Mouse (Mus musculus): Measurements from ENCODE around the gene Myo18b. TPM values are rescaled to one million over a fixed set of nuclear protein-coding genes. Genes with fewer than 3 reads are reported as not detected.

Gene Myo18b
- polyA plus RNA-seq, 1 experiment = 1.8 TPM

DNA sequence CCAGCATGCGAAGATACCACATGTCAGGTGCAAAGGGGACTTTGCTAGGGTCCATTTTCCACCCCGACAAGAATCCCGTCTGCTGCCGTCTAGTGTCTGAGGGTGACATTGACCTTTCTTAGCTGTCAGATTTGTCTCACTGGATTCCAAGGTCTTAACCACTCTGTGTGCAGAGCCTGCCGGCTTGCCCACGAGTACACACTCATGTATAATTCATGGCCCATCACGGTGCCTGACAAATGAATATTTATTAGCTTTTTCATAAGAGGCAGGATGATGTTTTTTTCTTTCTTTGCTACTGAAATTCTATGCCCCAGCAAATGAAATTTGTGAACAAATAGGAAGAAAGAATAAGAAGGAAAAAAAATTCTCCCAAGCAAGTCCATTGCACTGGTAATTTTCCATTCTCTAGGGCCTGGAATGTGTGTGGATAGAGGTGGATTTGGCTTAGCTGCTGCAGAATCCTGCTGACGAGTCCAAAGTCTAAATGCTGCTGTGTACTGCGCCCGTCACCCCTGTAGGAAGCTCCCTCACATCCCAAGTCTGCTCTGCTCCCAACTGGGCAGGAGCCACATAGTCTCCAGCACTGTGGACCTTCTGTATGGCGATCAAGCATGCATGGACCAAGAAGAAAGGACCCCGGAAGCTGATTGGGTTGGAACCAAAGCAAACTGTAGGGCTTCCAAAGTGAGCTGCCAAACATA, 70.9 kb downstream of the Myo18b start:
- Histone ChIP-seq H3K27ac (ENCODE audit: insufficient read depth, low read length) (no peak overlapping the region), H3K4me3 (ENCODE audit: insufficient read depth, low read length) (no peak overlapping the region), H3K4me1 (ENCODE audit: control insufficient read depth, insufficient read depth, low read length) (peaks cover 4% of the 10 kb centered on the region; the same call in 1 of the 2 replicates)
- TF ChIP-seq POLR2A (IDR thresholded peaks at IDR 0.05; ENCODE audit: extremely low read depth, insufficient read depth, low read length) = no peak
- TF ChIP-seq CTCF (IDR thresholded peaks at IDR 0.05; ENCODE audit: extremely low read depth, insufficient read depth, low read length) = no peak

DNA sequence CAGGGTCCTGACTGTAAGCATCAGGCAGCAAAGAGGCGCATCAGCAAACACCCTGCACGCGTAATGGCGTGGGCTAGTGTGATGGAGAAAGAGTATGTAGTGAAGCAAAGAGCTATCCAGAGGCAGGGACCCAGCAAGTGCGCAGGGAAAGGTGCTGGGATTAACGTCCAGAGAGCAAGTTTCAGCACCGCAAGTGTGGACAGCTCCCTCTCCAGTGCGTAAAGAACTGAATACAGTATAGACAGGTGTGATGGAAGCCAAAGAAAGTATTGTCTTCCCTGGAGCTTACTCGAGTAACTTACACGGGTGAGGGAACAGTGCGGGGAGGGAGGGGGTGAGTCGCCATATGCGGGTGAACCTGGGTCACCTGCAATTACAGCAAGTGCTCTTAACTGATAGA, 71.8 kb downstream of the Myo18b start:
- H3K4me3 ChIP-seq (ENCODE audit: insufficient read depth, low read length) = no peak overlapping the region
- peaks cover 6% of the 10 kb centered on the region; the same call in 1 of the 2 replicates for H3K4me1 ChIP-seq (ENCODE audit: control insufficient read depth, insufficient read depth, low read length)
- no peak overlapping the region for H3K27ac ChIP-seq (ENCODE audit: insufficient read depth, low read length)
- no peak for TF ChIP-seq CTCF (IDR thresholded peaks at IDR 0.05; ENCODE audit: extremely low read depth, insufficient read depth, low read length)
- no peak for TF ChIP-seq POLR2A (IDR thresholded peaks at IDR 0.05; ENCODE audit: extremely low read depth, insufficient read depth, low read length)

DNA sequence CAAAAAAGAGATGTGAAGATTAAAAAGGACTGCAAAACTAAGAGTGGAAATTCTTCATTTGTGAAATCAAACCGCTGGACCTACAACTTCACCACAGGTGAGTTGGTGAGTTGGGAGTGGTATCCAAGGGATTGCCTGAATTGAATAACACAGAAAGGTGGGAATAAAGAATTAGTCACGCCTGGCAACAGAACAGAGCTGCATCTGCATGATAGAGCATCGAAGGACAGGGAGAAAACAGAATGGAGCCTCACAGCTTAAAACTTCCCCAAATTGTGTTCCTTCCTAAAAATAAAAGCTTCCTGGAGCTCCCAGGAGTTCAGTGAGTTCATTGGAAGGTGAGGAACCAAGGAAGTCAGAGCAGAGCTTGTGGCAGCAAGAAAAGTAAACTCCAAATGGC, 73.7 kb downstream of the Myo18b start:
- H3K27ac ChIP-seq (ENCODE audit: insufficient read depth, low read length) = no peak overlapping the region
- H3K4me3 ChIP-seq (ENCODE audit: insufficient read depth, low read length) = no peak overlapping the region
- TF ChIP-seq CTCF (IDR thresholded peaks at IDR 0.05; ENCODE audit: extremely low read depth, insufficient read depth, low read length) (no peak), POLR2A (IDR thresholded peaks at IDR 0.05; ENCODE audit: extremely low read depth, insufficient read depth, low read length) (no peak)
- peaks cover 6% of the 10 kb centered on the region; the same call in 1 of the 2 replicates for H3K4me1 ChIP-seq (ENCODE audit: control insufficient read depth, insufficient read depth, low read length)

DNA sequence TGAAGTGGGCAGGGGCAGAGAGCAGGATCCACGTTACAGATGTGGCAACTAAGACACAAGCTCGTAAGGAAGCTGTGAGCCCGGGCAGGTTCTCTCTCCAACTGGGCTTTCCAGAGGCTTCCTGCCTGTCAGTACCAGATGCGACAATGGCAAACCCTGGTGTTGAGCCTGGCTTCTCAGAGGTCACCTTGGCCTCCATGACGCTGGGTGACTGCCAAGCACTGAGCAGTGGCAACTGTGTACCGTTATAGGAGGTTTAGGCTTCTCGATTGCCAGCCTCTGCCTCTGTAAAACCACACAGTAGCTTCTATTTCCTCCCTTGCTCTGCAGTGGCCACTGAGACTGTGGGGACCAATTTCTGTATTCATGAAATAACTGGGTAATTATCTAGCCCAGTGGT, 81.1 kb downstream of the Myo18b start:
- no peak overlapping the region for H3K4me3 ChIP-seq (ENCODE audit: insufficient read depth, low read length)
- no peak for TF ChIP-seq POLR2A (IDR thresholded peaks at IDR 0.05; ENCODE audit: extremely low read depth, insufficient read depth, low read length)
- no peak for TF ChIP-seq CTCF (IDR thresholded peaks at IDR 0.05; ENCODE audit: extremely low read depth, insufficient read depth, low read length)
- 0 out of 2 replicates have a peak, but pooled peaks cover 2% of the 10 kb centered on the region for H3K4me1 ChIP-seq (ENCODE audit: control insufficient read depth, insufficient read depth, low read length)
- no peak overlapping the region for H3K27ac ChIP-seq (ENCODE audit: insufficient read depth, low read length)

DNA sequence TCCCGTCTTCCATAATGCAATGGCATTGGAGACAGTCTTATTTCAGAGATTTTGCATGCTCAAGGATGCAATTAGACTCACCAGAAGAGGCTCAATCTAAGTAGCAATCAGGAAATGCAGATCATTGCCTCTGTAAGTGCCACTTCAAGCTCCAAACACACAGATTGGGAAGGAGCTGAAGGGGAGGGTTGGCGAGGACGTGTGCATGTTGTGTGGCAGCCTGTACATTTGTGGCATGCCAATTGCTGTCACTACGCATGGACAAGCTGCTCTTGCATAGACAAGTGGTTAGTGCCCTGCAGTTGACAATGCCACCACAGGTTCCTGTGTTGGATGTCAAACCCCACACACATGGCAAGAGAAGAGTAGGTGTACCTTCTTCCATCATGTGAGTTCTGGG, 88.5 kb downstream of the Myo18b start:
- no peak overlapping the region for H3K4me3 ChIP-seq (ENCODE audit: insufficient read depth, low read length)
- H3K4me1 ChIP-seq (ENCODE audit: control insufficient read depth, insufficient read depth, low read length) = no peaks in the 10 kb centered on the region
- no peak overlapping the region for H3K27ac ChIP-seq (ENCODE audit: insufficient read depth, low read length)
- TF ChIP-seq POLR2A (IDR thresholded peaks at IDR 0.05; ENCODE audit: extremely low read depth, insufficient read depth, low read length) = no peak
- TF ChIP-seq CTCF (IDR thresholded peaks at IDR 0.05; ENCODE audit: extremely low read depth, insufficient read depth, low read length) = no peak

DNA sequence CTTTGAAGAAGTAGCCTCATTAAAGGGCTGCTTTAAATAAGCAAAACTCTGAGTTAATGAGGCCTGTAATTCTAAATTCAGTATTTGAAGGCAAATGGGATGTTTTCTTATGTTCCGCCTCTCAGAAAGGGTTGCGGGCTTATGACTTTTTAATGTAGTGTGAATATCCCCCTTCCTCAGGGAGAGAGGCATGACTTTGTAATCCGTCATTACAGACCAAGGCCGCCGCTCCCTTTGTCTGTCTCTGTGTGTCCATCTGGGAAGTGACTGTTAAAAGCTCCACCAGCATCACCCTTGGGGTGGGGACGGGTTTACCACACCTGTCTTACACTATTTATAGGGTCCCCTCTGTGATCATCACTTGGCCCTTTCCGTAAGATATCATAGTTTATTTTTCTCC, 100.1 kb downstream of the Myo18b start:
- no peak for TF ChIP-seq CTCF (IDR thresholded peaks at IDR 0.05; ENCODE audit: extremely low read depth, insufficient read depth, low read length)
- TF ChIP-seq POLR2A (IDR thresholded peaks at IDR 0.05; ENCODE audit: extremely low read depth, insufficient read depth, low read length) = no peak
- Histone ChIP-seq H3K4me3 (ENCODE audit: insufficient read depth, low read length) (no peak overlapping the region), H3K27ac (ENCODE audit: insufficient read depth, low read length) (no peak overlapping the region), H3K4me1 (ENCODE audit: control insufficient read depth, insufficient read depth, low read length) (no peaks in the 10 kb centered on the region)

DNA sequence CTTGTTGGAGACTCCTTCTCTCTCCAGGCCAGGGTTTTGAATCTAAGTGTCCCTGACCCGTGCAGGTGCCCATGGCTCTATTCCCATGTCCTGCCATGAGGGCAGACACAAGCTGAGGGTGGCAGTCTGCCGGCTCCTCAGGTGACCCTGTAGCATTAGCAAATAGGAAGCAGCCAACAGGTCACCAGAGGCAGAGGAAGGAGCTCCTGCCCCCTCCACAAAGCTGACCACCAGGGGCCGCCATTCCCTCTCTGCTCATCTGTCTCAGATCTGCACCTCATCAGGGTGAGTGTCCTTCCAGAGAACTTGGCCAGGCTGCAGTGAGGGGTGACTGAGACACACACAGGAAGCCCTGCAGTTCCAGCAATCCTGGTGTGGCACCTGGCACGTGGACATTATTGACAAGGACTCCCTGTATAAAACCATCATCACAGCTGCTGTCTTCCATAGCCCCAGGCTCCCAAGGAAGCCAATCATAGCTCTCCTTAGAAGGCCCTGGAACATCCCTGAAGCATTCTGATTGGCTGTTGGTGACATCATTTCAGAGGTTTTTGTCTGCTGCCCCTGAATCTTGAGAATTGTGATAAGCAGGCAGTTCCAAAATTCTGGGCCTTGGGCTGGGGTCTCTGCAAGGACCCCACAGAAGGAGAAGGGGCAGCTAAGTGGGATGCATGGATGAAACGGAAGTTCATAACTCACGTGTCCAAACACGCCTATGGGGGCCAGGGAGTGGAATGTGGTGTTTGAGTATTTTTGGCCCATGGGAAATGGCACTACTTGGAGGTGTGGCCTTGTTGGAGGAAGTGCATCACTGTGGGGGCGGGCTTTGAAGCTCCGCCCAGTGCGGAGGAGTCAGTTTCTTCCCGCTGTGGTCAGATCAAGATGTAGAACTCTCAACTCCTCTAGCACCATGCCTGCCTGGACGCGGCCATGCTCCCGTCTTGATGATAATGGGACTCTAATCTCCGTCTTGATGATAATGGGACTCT, 104.1 kb downstream of the Myo18b start:
- no peak overlapping the region for H3K27ac ChIP-seq (ENCODE audit: insufficient read depth, low read length)
- no peaks in the 10 kb centered on the region for H3K4me1 ChIP-seq (ENCODE audit: control insufficient read depth, insufficient read depth, low read length)
- H3K4me3 ChIP-seq (ENCODE audit: insufficient read depth, low read length) = no peak overlapping the region
- 0 out of 2 replicates have a peak, but pooled peaks have one; percentile 12 for TF ChIP-seq CTCF (IDR thresholded peaks at IDR 0.05; ENCODE audit: extremely low read depth, insufficient read depth, low read length)
- TF ChIP-seq POLR2A (IDR thresholded peaks at IDR 0.05; ENCODE audit: extremely low read depth, insufficient read depth, low read length) = no peak

DNA sequence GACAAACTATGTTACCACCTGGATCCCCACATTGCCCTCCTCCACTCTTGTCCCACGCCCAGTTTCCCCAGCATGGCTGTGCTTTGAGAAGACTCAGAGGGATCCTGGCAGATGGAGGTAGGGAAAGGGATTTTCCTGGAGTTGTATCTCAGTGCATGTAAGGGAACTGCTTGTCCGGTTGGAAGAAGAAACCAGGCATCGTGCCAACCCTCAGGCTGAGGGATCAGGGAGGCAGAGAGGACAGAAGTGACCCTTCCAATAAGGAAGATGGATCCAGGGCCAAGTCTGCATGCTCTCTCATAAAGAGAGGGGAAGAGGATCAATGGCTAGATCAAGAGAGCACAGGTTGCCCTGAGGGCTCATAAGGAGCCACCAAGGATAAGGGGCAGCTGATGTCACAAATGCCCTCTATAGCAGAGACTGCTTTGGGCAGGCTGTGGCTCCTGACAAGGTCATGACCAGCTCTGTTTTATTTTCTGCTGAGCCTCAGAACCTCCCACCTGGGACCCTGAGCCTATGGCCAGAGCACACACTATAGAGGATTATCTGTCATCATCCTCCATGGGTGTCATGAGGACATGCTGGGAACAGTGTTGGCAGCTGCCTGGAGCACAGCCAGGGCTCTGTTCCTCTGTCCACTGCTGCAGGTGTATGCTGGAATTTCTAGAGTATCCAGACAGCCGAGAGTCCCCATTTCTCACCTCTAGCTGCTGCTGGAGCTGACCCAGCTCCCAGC, 105.6 kb downstream of the Myo18b start:
- TF ChIP-seq CTCF (IDR thresholded peaks at IDR 0.05; ENCODE audit: extremely low read depth, insufficient read depth, low read length) (no peak), POLR2A (IDR thresholded peaks at IDR 0.05; ENCODE audit: extremely low read depth, insufficient read depth, low read length) (no peak)
- H3K4me3 ChIP-seq (ENCODE audit: insufficient read depth, low read length) = no peak overlapping the region
- H3K4me1 ChIP-seq (ENCODE audit: control insufficient read depth, insufficient read depth, low read length) = peaks cover 5% of the 10 kb centered on the region
- no peak overlapping the region for H3K27ac ChIP-seq (ENCODE audit: insufficient read depth, low read length)

DNA sequence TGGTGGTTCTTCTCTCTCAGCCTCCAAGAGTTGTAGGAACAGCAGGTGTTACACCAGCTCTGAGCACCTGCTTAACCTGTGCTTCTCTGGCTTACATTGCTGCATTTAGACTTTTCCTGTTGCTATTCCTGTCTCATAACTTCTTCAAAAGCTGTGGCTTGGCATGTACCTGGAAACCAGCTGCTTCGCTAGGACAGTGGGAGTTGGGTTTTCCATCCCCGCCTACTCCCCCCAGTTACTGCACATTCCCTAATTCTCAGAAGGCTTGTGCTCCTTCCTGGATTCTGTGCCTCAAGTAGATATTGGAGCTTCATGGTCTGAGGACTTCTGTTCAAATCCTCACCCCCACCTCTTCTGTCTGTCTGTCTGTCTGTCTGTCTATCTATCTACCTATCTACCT, 107.7 kb downstream of the Myo18b start:
- TF ChIP-seq CTCF (IDR thresholded peaks at IDR 0.05; ENCODE audit: extremely low read depth, insufficient read depth, low read length) = no peak
- TF ChIP-seq POLR2A (IDR thresholded peaks at IDR 0.05; ENCODE audit: extremely low read depth, insufficient read depth, low read length) = no peak
- Histone ChIP-seq H3K27ac (ENCODE audit: insufficient read depth, low read length) (no peak overlapping the region), H3K4me1 (ENCODE audit: control insufficient read depth, insufficient read depth, low read length) (peaks cover 6% of the 10 kb centered on the region), H3K4me3 (ENCODE audit: insufficient read depth, low read length) (no peak overlapping the region)
